8 mouse cellular contexts compared by ENCODE assay signal in genomic region chr6:67200715-67201322, GRCm38 (mm10). TPM values are rescaled to one million over a fixed set of nuclear protein-coding genes. Genes with fewer than 3 reads are reported as not detected.
DNase-seq lines count a peak whose midpoint lies in the region; ATAC-seq lines count a peak whose summit lies in the region.

No protein-coding gene starts in this region.

- H3K4me1 ChIP-seq in forebrain, embryonic 16.5 days (replicated peaks; ENCODE audit: control insufficient read depth, insufficient read depth, low read length) = peaks cover 4% of the 10 kb centered on the region; the same call in 1 of the 2 replicates
- no peaks in the 10 kb centered on the region for H3K4me1 ChIP-seq in forebrain, embryonic 10.5 days
- H3K4me1 ChIP-seq in midbrain, embryonic 11.5 days (ENCODE audit: control insufficient read depth, insufficient read depth, low read length) = no peaks in the 10 kb centered on the region
- no peaks in the 10 kb centered on the region for H3K4me1 ChIP-seq in midbrain, embryonic 10.5 days

- WGBS in forebrain, embryonic 16.5 days = 31% methylated on average over 5 of the region's 5 CpGs
- WGBS in forebrain, embryonic 10.5 days = 62% methylated on average over 5 of the region's 5 CpGs
- 48% methylated on average over 5 of the region's 5 CpGs for WGBS in midbrain, embryonic 11.5 days
- WGBS in midbrain, embryonic 10.5 days = 49% methylated on average over 5 of the region's 5 CpGs

- intact Hi-C loops in gastrocnemius, postnatal 36 days (cut with DNase I) = no loop called here

- peak overlapping the region; percentile 41; the same call in 1 of the 2 replicates for H3K27ac ChIP-seq in forebrain, embryonic 16.5 days (ENCODE audit: low read length)
- no peak overlapping the region for H3K27ac ChIP-seq in forebrain, embryonic 10.5 days
- H3K27ac ChIP-seq in midbrain, embryonic 11.5 days (ENCODE audit: low read depth, low read length) = no peak overlapping the region
- H3K27ac ChIP-seq in midbrain, embryonic 10.5 days (replicated peaks) = no peak overlapping the region

- DNase-seq in forebrain, embryonic 10.5 days (ENCODE audit: extremely low spot score, low spot score) = no peak
- peak; percentile 78 for DNase-seq in midbrain, embryonic 11.5 days (ENCODE audit: low spot score, missing footprints)
- no peak for DNase-seq in midbrain, embryonic 10.5 days (ENCODE audit: low spot score)
- peak; percentile 32 to 39 for DNase-seq in gastrocnemius, postnatal 36 days
- peak; percentile 37 for DNase-seq in right cerebral cortex, postnatal 14 days
- no peak for DNase-seq in kidney, postnatal 36 days

- H3K36me3 ChIP-seq in forebrain, embryonic 16.5 days (ENCODE audit: control insufficient read depth, insufficient read depth) = no peaks in the 10 kb centered on the region
- no peaks in the 10 kb centered on the region for H3K36me3 ChIP-seq in forebrain, embryonic 10.5 days (replicated peaks)
- no peaks in the 10 kb centered on the region for H3K36me3 ChIP-seq in midbrain, embryonic 11.5 days (ENCODE audit: control insufficient read depth, insufficient read depth, low read length)
- H3K36me3 ChIP-seq in midbrain, embryonic 10.5 days = no peaks in the 10 kb centered on the region

- H3K9ac ChIP-seq in forebrain, embryonic 16.5 days (replicated peaks; ENCODE audit: low read depth, low read length) = no peak overlapping the region
- no peak overlapping the region for H3K9ac ChIP-seq in midbrain, embryonic 11.5 days (ENCODE audit: low read length)

- no peak overlapping the region for H3K4me3 ChIP-seq in forebrain, embryonic 16.5 days (replicated peaks; ENCODE audit: low read length)
- no peak overlapping the region for H3K4me3 ChIP-seq in forebrain, embryonic 10.5 days
- no peak overlapping the region for H3K4me3 ChIP-seq in midbrain, embryonic 11.5 days (ENCODE audit: low read depth, low read length)
- no peak overlapping the region for H3K4me3 ChIP-seq in midbrain, embryonic 10.5 days

- no peaks in the 10 kb centered on the region for H3K9me3 ChIP-seq in forebrain, embryonic 16.5 days (ENCODE audit: control insufficient read depth, low read length)
- H3K9me3 ChIP-seq in forebrain, embryonic 10.5 days = no peaks in the 10 kb centered on the region
- no peaks in the 10 kb centered on the region for H3K9me3 ChIP-seq in midbrain, embryonic 11.5 days (ENCODE audit: control insufficient read depth, low read length)
- H3K9me3 ChIP-seq in midbrain, embryonic 10.5 days (replicated peaks) = no peaks in the 10 kb centered on the region

- H3K4me2 ChIP-seq in forebrain, embryonic 16.5 days (ENCODE audit: low read length) = no peak overlapping the region
- no peak overlapping the region for H3K4me2 ChIP-seq in midbrain, embryonic 11.5 days

- peak; percentile 58 for ATAC-seq in forebrain, embryonic 16.5 days
- no peak for ATAC-seq in midbrain, embryonic 11.5 days (ENCODE audit: low FRiP score)
- ATAC-seq in megakaryocyte-erythroid progenitor cell, adult 5-6 weeks (replicated peaks; ENCODE audit: low FRiP score, low TSS enrichment, poor library complexity, severe bottlenecking) = no peak

- H3K27me3 ChIP-seq in forebrain, embryonic 16.5 days (replicated peaks; ENCODE audit: control insufficient read depth, insufficient read depth, low read length) = no peaks in the 10 kb centered on the region
- no peaks in the 10 kb centered on the region for H3K27me3 ChIP-seq in forebrain, embryonic 10.5 days (ENCODE audit: poor library complexity, severe bottlenecking)
- H3K27me3 ChIP-seq in midbrain, embryonic 11.5 days (ENCODE audit: control insufficient read depth, insufficient read depth, low read length) = no peaks in the 10 kb centered on the region
- no peaks in the 10 kb centered on the region for H3K27me3 ChIP-seq in midbrain, embryonic 10.5 days (ENCODE audit: low read depth, poor library complexity, severe bottlenecking)

RNA-seq across cellular contexts. Expression of gene Serbp1, which starts 37.2 kb away (rescaled TPM):
- polyA plus RNA-seq in forebrain, embryonic 16.5 days (2015; fragmentation: Nextera tagmentation; extraction: Ambion mirVana) = 291 and 315 TPM in 2 replicates
- 499 and 557 TPM in 2 replicates for polyA plus RNA-seq in forebrain, embryonic 10.5 days (2016; fragmentation: Nextera tagmentation; extraction: Ambion mirVana)
- polyA plus RNA-seq in midbrain, embryonic 11.5 days (2014; fragmentation: Nextera tagmentation; extraction: Ambion mirVana) = 547 and 588 TPM in 2 replicates
- 427 and 470 TPM in 2 replicates for polyA plus RNA-seq in midbrain, embryonic 10.5 days (2016; fragmentation: Nextera tagmentation; extraction: Ambion mirVana)
- total RNA-seq in gastrocnemius, postnatal 36 days (2021) = 100 to 1,000 TPM; 255 to 326 TPM
- 952 and 1,071 TPM in 2 replicates for total RNA-seq in megakaryocyte-erythroid progenitor cell, adult 5-6 weeks (2014; fragmentation: Nextera tagmentation)
- 3,362 and 3,603 TPM in 2 replicates for total RNA-seq in megakaryocyte-erythroid progenitor cell, adult 5-6 weeks (2017)

Comparison
In these comparisons a context has a peak if more than half of its experiments do, and no peak if none do; other contexts are left out.
1. DNase-seq: peak in midbrain, embryonic 11.5 days (single experiment), gastrocnemius, postnatal 36 days (2 of 2) and right cerebral cortex, postnatal 14 days (single experiment); none in forebrain, embryonic 10.5 days (single experiment), midbrain, embryonic 10.5 days (single experiment) and kidney, postnatal 36 days (0 of 2).